Mouse (Mus musculus): ENCODE measurements at regions not wholly inside any gene's neighbourhood (a gene's known extent, or its start where the extent isn't known, plus 50 kb on each side); places are given as distances from the start of the nearest gene placed in this dataset.

DNA sequence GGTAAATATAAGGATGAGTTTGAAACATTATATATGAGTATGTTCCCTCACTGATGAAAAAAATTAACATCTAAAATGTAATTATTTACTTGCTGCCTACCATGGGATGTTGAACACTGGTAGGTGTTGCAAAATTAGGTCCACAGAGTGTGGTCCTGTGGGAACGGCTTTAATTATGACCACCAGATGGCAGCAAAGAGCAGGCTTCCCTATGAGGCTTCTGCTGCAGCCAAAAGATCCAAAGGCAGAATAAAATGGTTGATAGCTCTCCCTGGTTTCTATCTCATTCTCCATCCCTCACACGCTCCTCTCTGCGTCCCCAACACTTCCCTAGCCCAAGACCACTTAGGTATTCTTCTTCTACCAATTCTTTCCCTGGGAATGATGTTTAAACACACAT, 54.6 kb upstream of the Cit start:
- peak; percentile 42 to 87 for DNase-seq (ENCODE audit: extremely low spot score in 1 of 2, low spot score in 1 of 2)

Data from frontal cortex, adult 2 months (tissue).